Mouse (Mus musculus) kidney, postnatal 0 days (tissue): ENCODE data around the gene Colgalt1. TPM values are rescaled to one million over a fixed set of nuclear protein-coding genes. Genes with fewer than 3 reads are reported as not detected.

Source experiments
- ATAC-seq: fragments of 200-750 bp; cut with Nextera tagmentation; replicated peaks from 2 replicates; pipeline ENCODE4 v1.8.0; 2017; ENCODE audit warnings: low read depth, moderate number of reproducible peaks, moderate TSS enrichment, moderate library complexity; ENCODE audit not compliant: low FRiP score
- DNase-seq: peaks from one replicate; pipeline ENCODE4 v3.0.0-alpha.2; 2016; ENCODE audit warnings: low spot score
- H3K27ac ChIP-seq: fragments of 300-500 bp; sonication (generic); 2 replicates; pipeline ENCODE4 v1.5.1; 2014; ENCODE audit warnings: mild to moderate bottlenecking
- H3K27me3 ChIP-seq: fragments of 300-500 bp; sonication (generic); 2 replicates; pipeline ENCODE4 v1.6.1; 2014; ENCODE audit warnings: low read length, mixed read lengths; ENCODE audit not compliant: insufficient read depth
- H3K36me3 ChIP-seq: fragments of 300-500 bp; sonication (generic); 2 replicates; pipeline ENCODE4 v1.6.1; 2014; ENCODE audit warnings: low read length, mixed read lengths; ENCODE audit not compliant: insufficient read depth
- H3K4me1 ChIP-seq: fragments of 300-500 bp; sonication (generic); replicated peaks from 2 replicates; pipeline ENCODE4 v1.6.1; 2014; ENCODE audit warnings: antibody characterized with exemption, low read length, mixed read lengths; ENCODE audit not compliant: insufficient read depth
- H3K4me2 ChIP-seq: fragments of 300-500 bp; sonication (generic); 2 replicates; pipeline ENCODE4 v1.6.1; 2014; ENCODE audit warnings: mild to moderate bottlenecking, low read length, moderate library complexity, mixed read lengths
- H3K4me3 ChIP-seq: fragments of 300-500 bp; sonication (generic); replicated peaks from 2 replicates; pipeline ENCODE4 v1.5.1; 2014; ENCODE audit warnings: low read depth, low read length
- H3K9ac ChIP-seq: fragments of 300-500 bp; sonication (generic); 2 replicates; pipeline ENCODE4 v1.6.1; 2014; ENCODE audit warnings: low read depth, low read length
- H3K9me3 ChIP-seq: fragments of 300-500 bp; sonication (generic); replicated peaks from 2 replicates; pipeline ENCODE4 v1.6.1; 2016; ENCODE audit warnings: low read length, inconsistent platforms, mixed read lengths
- CTCF ChIP-seq: IDR thresholded peaks from 2 replicates; pipeline ENCODE4 v1.5.1; 2016; ENCODE audit warnings: antibody characterized with exemption, low read depth, mild to moderate bottlenecking, moderate library complexity
- WGBS: fragments of 180-500 bp; shearing (Covaris S2); extraction: QIAGEN DNeasy Blood & Tissue Kit; methylation state at CpG from one replicate; pipeline ENCODE4 v1.1.7; 2014; 5-methylcytosine and 5-hydroxymethylcytosine counted together
- polyA plus RNA-seq: library from polyadenylated mRNA; unstranded; fragments of >200 nt; fragmentation: Nextera tagmentation; extraction: Ambion mirVana; gene quantifications from 2 replicates; pipeline ENCODE4 v1.2.1, GENCODE M21; 2015

The Colgalt1 gene
- polyA plus RNA-seq, 1 experiment from 2014 or later = 66.2 TPM

DNA sequence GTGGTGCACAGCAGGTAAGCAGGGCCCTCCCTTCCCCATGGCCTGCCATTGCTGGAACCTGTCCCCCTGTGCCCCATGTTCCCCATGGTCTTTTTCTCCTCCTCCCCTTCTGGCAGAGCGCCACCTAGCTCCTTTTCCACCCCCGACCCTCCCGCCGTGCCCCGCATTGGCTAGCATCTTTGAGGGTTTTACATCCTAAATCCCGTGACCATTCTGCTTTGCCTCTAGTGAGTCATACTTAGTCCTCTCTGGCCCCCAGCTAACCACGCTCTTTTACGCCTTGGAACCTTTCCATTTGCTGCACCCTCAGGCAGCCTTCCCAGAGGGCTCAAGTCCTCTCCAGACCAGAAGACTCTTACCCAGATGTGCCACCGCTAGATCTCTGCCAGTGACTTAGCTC, 30.6 kb upstream of the Colgalt1 start:
- H3K36me3 ChIP-seq = peaks cover 12% of the 10 kb centered on the region; the same call in 1 of the 2 replicates
- 65% methylated on average over 9 of the region's 9 CpGs for WGBS
- no peak for TF ChIP-seq CTCF
- no peaks in the 10 kb centered on the region for H3K4me1 ChIP-seq
- no peak overlapping the region for H3K4me3 ChIP-seq
- no peak overlapping the region for H3K4me2 ChIP-seq
- H3K27ac ChIP-seq = no peak overlapping the region
- DNase-seq (no peak), ATAC-seq (no peak)
- no peaks in the 10 kb centered on the region for H3K27me3 ChIP-seq
- no peak overlapping the region for H3K9ac ChIP-seq
- no peaks in the 10 kb centered on the region for H3K9me3 ChIP-seq

DNA sequence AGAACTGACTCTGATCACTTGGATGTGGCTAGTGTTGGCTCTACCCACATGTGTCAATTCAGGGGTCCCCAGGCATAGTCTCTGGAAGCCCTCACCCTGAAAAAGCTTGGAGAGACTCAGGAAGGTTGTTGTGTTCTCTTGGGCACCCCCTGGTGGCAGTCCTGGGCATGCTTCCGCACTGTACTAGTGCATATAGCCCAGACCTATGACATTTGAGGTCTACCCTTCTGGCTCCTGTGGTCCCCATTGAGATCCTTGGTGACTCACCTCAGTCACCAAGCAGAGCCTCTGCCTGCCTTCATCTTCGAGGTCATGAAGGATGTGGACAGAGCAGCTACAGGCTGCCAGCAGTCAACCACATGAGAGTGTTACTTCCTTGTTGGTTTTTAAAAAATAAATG, 23.9 kb upstream of the Colgalt1 start:
- Histone ChIP-seq H3K4me3 (no peak overlapping the region), H3K27me3 (no peaks in the 10 kb centered on the region), H3K36me3 (peaks cover 15% of the 10 kb centered on the region; the same call in 1 of the 2 replicates), H3K4me1 (no peaks in the 10 kb centered on the region), H3K9ac (no peak overlapping the region), H3K4me2 (no peak overlapping the region), H3K9me3 (no peaks in the 10 kb centered on the region), H3K27ac (no peak overlapping the region)
- WGBS = 74% methylated on average over 2 of the region's 2 CpGs
- ATAC-seq (no peak), DNase-seq (peak; percentile 58)
- TF ChIP-seq CTCF = peak; percentile 75

DNA sequence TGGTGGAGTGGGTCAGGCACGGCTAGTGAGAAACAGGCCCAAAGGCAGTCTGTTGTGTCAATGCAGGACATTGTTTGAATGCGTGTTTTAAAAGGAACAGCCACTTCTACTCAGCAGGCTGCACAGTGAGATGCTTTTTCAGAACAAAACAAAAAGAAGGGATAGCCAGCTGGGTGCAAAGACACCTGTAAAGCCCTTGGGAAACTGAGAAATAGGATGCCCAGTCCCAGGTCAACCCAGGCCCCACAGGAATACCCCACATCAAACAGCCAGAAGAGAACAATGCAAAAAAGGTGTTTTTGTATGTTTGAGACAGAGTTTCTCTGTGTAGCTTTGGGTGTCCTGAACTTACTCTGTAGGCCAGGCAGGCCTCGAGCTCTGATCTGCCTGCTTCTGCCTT, 22.0 kb upstream of the Colgalt1 start:
- no peak for TF ChIP-seq CTCF
- Histone ChIP-seq H3K4me3 (no peak overlapping the region), H3K27ac (no peak overlapping the region), H3K9me3 (no peaks in the 10 kb centered on the region), H3K4me1 (peaks cover 12% of the 10 kb centered on the region; the same call in 1 of the 2 replicates), H3K4me2 (no peak overlapping the region), H3K27me3 (no peaks in the 10 kb centered on the region), H3K36me3 (peaks cover 15% of the 10 kb centered on the region; the same call in 1 of the 2 replicates), H3K9ac (no peak overlapping the region)
- 77% methylated on average over 3 of the region's 3 CpGs for WGBS
- ATAC-seq = no peak
- no peak for DNase-seq

DNA sequence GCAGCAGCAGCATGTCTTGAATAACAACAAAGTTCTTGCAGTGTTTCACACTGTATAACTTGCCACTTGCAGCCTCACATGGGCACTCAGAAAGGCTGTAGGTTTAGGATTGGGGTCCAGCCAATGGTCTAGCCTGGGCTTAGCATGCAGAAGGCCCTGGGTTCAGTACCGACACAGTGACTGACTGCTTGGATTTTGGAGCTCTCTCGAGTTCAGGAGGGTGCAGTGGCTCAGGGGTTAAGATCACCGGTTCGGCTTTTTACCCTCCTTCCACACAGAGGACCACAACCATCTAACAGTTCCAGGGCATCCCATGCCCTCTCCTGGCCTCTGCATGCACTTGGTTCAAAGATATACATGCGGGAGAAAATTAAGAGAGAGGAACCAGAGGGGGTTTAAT, 19.8 kb upstream of the Colgalt1 start:
- no peak for ATAC-seq
- H3K4me3 ChIP-seq = peak overlapping the region; percentile 75
- H3K4me2 ChIP-seq = peak overlapping the region; percentile 95
- peak overlapping the region; percentile 84 for H3K9ac ChIP-seq
- no peak for DNase-seq
- no peaks in the 10 kb centered on the region for H3K27me3 ChIP-seq
- peaks cover 19% of the 10 kb centered on the region; the same call in 1 of the 2 replicates for H3K4me1 ChIP-seq
- H3K27ac ChIP-seq = peak overlapping the region; percentile 99; the same call in 1 of the 2 replicates
- 11% methylated on average over 5 of the region's 5 CpGs for WGBS
- TF ChIP-seq CTCF = no peak
- no peaks in the 10 kb centered on the region for H3K36me3 ChIP-seq
- no peaks in the 10 kb centered on the region for H3K9me3 ChIP-seq

DNA sequence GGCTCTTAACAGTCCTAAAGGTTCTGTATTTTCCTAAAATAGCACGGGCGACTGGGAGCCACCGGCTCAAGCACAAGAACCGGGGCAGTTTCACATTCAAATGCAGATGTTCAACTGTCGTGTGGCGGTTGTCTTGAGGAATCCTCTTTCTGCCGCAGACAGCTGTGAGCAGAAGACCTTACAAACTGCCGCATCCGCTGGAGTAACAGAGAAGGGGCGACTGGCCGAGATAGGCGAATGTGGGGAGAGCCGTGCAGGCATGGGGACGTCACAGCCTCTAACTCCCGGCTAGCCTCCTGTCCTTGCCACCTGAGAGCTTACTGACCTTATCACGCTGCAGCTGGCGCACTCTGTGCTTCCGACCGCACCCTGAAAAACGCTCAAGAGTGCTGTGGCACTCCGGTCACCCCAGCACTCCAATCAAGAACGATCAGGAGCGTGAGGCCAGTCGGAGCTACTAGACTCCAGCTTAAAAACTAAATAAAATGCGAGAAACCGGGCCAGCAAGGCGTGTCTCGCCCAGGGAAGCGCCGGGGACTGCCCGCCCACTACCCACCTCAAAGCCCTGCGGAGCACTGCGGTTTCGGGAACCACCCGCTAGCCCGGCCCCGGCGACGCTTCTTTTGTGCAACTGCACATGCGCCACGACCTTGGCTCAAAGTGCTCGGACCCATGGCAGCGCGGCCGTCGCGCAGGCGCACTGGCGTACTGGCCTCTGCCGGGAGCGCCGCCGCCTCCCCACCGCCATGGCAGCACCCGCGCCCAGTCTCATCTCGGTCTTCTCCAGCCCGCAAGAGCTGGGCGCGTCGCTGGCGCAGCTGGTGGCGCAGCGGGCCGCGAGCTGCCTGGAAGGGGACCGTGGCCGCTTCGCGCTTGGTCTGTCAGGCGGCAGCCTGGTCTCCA, 19.1 kb upstream of the Colgalt1 start, which contains the start of gene Pgls:
Gene Pgls, plus strand, starts transcription at position 706 of the 903 bp plus-strand sequence.
- under 1% methylated on average over 71 of the region's 71 CpGs for WGBS
- peak; percentile 81 for ATAC-seq
- TF ChIP-seq CTCF = no peak
- Histone ChIP-seq H3K27ac (peak within 1 kb of the TSS; percentile 99), H3K4me3 (peak within 1 kb of the TSS; percentile 75), H3K36me3 (no peaks in the 10 kb centered on the region), H3K9me3 (no peaks in the 10 kb centered on the region), H3K27me3 (no peaks in the 10 kb centered on the region), H3K4me1 (peaks cover 22% of the 10 kb centered on the region; the same call in 1 of the 2 replicates), H3K4me2 (peak within 1 kb of the TSS; percentile 95), H3K9ac (peak within 1 kb of the TSS; percentile 84)
- DNase-seq = peak; percentile 95

DNA sequence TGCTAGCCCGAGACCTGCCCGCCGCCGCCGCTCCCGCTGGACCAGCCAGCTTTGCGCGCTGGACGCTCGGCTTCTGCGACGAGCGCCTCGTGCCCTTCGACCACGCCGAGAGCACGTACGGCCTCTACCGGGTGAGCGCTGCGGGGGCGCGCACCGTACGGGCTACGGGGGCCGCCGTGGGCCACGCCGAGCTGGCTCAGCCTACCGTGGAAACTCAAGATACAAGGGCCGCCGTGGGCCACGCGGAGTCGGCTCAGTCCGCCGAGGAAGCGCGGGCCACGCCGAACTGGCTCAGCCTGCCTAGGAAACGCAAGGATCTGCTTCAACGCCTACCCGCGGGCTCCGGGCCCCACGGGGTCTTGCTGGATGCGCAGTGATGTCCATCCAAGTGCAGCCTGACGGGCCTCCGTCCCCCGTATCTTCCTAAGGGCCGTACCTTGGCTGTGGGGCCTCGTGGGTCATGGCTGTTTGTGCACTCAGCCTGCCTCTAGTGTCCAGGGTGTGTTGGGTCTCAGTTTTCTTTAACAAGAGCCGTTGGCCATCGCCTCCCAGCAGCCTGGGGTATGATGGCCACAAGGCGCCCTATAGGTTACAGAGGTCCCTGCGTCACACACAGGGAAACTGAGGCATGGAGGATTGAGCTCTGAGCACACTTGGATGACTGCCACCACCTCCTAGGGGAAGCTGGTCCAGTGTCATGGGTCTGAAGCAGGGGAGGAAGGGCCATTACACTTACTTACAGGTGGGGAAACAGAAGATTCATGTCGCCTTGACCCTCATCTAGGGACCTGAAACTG, 18.2 kb upstream of the Colgalt1 start:
- no peak for TF ChIP-seq CTCF
- Histone ChIP-seq H3K36me3 (no peaks in the 10 kb centered on the region), H3K27me3 (no peaks in the 10 kb centered on the region), H3K27ac (peak overlapping the region; percentile 99), H3K9me3 (no peaks in the 10 kb centered on the region), H3K4me3 (peak overlapping the region; percentile 75), H3K4me1 (peaks cover 22% of the 10 kb centered on the region; the same call in 1 of the 2 replicates), H3K9ac (peak overlapping the region; percentile 84), H3K4me2 (peak overlapping the region; percentile 95)
- peak; percentile 72 for DNase-seq
- WGBS = 3% methylated on average over 60 of the region's 60 CpGs
- peak; percentile 80 for ATAC-seq
